Mouse (Mus musculus): ENCODE results near the gene Bag5. TPM values are rescaled to one million over a fixed set of nuclear protein-coding genes. Genes with fewer than 3 reads are reported as not detected.

The Bag5 gene
- 32.0 TPM for total RNA-seq (2023)

DNA sequence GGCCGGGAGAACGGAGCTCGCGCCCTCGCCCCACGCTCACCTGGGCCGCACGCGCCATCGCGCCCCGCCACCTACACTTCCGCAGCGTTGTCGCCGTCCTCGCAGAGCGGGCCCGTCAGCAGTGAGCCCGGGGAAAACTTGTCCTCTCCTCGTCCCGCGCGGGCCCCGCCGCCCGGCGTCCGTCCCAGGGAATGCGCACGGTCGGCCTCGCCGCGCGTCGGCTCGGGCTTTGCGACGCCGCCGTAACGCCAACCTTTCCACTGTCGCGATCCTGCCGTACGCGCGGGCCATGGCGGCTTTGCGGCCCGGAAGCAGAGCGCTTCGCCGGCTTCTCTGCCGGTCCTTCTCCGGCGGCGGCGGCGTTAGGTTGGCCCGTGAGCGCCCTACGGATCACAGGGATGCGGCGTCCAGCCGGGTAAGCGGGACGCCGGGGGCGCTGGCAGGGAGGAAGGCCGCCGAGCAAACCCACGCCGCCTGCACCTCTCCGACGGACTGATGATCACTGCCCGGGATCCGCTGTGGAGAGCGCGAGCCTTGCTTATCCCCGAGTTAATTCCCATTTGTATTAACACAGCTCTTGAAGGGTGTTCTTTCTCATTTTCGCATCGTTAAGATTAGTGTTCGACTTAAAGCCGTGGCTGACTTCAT lies at the start of gene Bag5, which contains the start of gene Apopt1:
TSS of gene Bag5 (minus strand) at position 254 of the 648 bp plus-strand sequence.
TSS of gene Apopt1 (plus strand) at position 258 of the 648 bp plus-strand sequence.

DNA sequence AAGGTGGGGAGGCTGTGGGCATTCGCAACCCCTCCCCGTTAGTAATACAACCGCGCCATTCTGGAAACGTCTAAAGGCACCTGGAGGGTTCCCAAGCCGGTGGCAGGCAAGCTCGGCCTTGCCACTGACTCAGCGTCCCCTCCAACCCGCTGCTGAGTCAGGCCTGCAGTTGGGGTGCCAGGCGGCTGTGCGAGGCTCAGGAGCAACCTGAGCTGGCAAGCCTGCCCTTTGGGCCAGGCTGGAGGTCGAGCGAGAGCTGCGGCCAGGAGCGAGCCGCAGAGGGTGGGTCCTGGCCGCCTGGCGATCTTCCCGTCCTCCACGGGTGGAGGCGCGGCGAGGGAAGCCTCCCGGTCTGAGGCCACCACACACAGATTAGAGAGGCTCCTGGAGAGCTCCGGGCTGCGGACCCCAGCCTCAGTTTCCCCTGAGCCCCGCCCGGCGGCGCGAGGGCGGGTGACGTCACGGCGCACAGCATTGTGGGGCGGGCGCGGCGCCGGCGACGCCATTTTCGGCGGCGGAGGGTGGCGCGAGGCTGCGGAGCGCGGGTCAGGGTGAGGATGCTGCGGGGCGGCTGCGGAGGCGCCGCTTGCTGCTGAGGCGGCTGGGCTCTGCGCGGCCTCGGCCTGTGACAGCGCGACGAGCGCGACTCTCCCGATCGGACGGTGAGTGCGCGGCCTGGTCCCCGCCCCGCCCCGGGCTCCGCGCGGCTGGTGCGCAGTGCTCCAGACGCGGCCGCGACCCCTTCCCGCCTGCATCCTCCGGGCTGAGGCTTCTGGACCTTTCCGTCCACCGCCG lies 45.5 kb upstream of the Bag5 start, which contains the start of gene Klc1:
TSS of gene Klc1 (plus strand) at position 469 of the 795 bp plus-strand sequence.

DNA sequence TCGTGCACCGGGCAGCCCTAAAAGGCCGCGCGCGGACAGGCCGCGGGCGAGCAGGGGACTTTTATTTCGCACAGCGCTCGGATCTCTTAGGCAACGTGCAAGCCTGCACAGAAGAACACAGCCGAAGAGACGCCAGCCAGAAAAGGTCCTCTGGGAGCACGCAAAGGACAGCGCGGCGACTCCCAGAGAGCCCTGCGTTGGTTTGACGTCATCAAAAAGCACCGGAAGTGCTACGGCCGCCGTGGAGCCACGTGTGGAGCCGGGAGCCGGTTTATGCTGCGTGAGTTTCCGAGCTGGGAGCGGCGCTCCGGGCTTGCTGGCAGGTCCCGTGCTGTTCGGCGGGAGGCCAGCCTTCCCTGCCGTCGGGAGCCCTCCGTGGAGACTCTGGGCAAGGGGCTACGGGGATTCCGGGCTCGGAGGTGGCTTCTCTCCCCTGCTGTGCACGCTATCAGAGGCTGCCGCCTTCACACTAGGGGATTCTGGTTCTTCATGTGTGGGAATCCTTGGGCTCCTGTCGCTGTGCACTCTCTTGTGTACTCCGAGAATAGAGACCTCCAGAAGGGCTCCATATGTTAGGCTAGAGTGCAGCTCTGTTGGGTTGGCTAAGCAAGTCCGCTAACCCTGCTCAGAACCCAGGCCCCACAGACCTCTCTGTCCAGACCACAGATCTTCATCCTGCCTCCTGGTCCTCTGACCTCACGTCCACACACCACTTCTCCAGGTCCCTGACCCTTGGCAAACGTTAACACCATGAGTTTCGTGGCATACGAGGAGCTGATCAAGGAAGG lies 35.0 kb downstream of the Bag5 start, which contains the start of gene Trmt61a:
TSS of gene Trmt61a (plus strand) at position 224 of the 788 bp plus-strand sequence.

DNA sequence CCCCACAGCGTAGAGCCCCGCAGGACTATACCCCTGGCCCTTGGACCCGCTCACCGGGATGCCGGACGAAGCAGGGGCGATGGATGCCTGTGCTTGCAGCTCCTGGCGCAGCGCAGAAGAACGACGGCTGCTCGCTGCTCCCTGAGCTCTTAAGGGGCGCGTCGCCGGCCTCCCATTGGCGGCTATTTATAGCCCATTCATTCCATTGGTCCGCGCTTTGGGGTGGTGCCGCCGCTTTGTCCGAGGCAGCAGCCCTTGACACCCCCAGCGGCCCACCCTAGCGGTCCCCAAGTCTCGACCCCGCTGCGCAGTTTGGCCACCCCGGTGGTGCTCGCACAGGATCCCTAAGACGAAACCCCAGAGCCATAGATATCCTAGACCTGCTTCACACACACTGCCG lies 40.9 kb downstream of the Bag5 start, which contains the start of gene Ckb:
TSS of gene Ckb (minus strand) at position 163 of the 400 bp plus-strand sequence.

Other genes starting within 250 kb of the Bag5 start
- not detected for gene Gm266, start 227.4 kb downstream of the Bag5 start, total RNA-seq (2023)
- 792 TPM for gene Eif5, start 175.2 kb downstream of the Bag5 start, total RNA-seq (2023)
- 68.3 TPM for gene Mark3, start 138.7 kb downstream of the Bag5 start, total RNA-seq (2023)
- 8.9 TPM for gene Ckb, start 40.9 kb downstream of the Bag5 start, total RNA-seq (2023)
- 16.2 TPM for gene Trmt61a, start 35.2 kb downstream of the Bag5 start, total RNA-seq (2023)
- 26.0 TPM for gene Apopt1, start within 50 bp of the Bag5 start, total RNA-seq (2023)
- gene Klc1, start 45.6 kb upstream of the Bag5 start, total RNA-seq (2023) = 72.8 TPM
- gene Xrcc3, start 100.6 kb upstream of the Bag5 start, total RNA-seq (2023) = 3.0 TPM
- gene Zfyve21, start 100.9 kb upstream of the Bag5 start, total RNA-seq (2023) = 1.8 TPM
- gene Ppp1r13b, start 194.9 kb upstream of the Bag5 start, total RNA-seq (2023) = 58.8 TPM